Mouse (Mus musculus): ENCODE measurements around the gene Sccpdh.

DNA sequence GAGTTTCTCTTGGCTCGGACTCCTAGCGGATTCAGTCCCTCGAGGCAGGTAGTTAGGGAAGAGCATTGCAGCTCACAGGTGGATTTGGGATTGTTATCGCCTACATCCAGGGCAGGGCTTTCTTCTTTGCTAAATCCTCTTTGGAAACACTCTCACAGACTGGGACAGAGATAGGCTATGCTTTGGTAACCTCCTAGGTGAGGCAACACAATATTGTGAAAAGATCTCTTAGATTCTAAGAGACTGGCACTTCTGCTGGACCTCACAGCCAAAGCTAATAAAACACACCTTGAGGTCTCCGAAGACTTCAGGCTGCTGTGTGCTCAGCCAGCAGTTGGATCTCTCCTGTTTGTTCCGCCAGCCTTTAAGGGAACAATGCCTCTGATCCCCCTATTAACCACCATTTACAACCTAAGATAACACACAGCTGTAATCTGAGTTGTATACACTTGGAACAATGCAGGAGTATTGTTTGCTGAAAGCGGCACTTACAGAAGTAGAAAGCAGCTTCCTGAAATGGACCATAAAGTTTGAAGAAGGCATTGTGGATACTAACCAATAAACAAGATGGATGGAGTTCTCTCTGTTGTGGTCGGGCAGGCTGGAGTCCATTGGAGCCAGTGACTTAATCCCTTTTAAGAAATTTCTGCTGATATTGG is 54.9 kb downstream of the Sccpdh start:
- no peak for TF ChIP-seq CTCF (IDR thresholded peaks at IDR 0.05; ENCODE audit: low read depth, low read length)
- TF ChIP-seq POLR2A (IDR thresholded peaks at IDR 0.05; ENCODE audit: extremely low read depth, insufficient read depth, low read length): no peak
